Mouse (Mus musculus) ES-Bruce4 (cell line): ENCODE results near the gene Dis3l2. TPM values are rescaled to one million over a fixed set of nuclear protein-coding genes. Genes with fewer than 3 reads are reported as not detected.

Experiments used
- H3K27ac ChIP-seq: 2 replicates; pipeline ENCODE4 v1.5.1; 2012; ENCODE audit warnings: low read length, inconsistent platforms; ENCODE audit not compliant: insufficient read depth
- H3K27me3 ChIP-seq: 2 replicates; pipeline ENCODE4 v1.6.1; 2012; ENCODE audit warnings: mild to moderate bottlenecking, low read length, inconsistent platforms; ENCODE audit not compliant: control insufficient read depth, poor library complexity, insufficient read depth, severe bottlenecking
- H3K36me3 ChIP-seq: 2 replicates; pipeline ENCODE4 v1.6.1; 2012; ENCODE audit warnings: inconsistent platforms, mild to moderate bottlenecking, low read length, moderate library complexity; ENCODE audit not compliant: control insufficient read depth, poor library complexity, insufficient read depth, severe bottlenecking
- H3K4me1 ChIP-seq: one replicate; pipeline ENCODE4 v1.8.1; 2011; ENCODE audit warnings: low read length; ENCODE audit not compliant: control insufficient read depth, insufficient read depth
- H3K4me3 ChIP-seq: 2 replicates; pipeline ENCODE4 v1.5.1; 2011; ENCODE audit warnings: low read depth, mild to moderate bottlenecking, low read length
- H3K9ac ChIP-seq: 2 replicates; pipeline ENCODE4 v1.6.1; 2012; ENCODE audit warnings: low read depth, mild to moderate bottlenecking, inconsistent platforms; ENCODE audit not compliant: poor library complexity, severe bottlenecking
- H3K9me3 ChIP-seq: replicated peaks from 2 replicates; pipeline ENCODE4 v1.6.1; 2012; ENCODE audit warnings: mild to moderate bottlenecking, low read length, inconsistent platforms; ENCODE audit not compliant: control insufficient read depth, poor library complexity, insufficient read depth, severe bottlenecking
- CTCF ChIP-seq: IDR thresholded peaks from one replicate; pipeline ENCODE4 v1.8.1; 2011; ENCODE audit warnings: low read depth, low read length
- EP300 ChIP-seq: IDR thresholded peaks from 2 replicates; pipeline ENCODE4 v1.6.1; 2011; ENCODE audit warnings: low read depth, low read length; ENCODE audit not compliant: insufficient read depth
- POLR2A ChIP-seq: IDR thresholded peaks from one replicate; pipeline ENCODE4 v1.8.1; 2011; ENCODE audit warnings: low read length; ENCODE audit not compliant: insufficient read depth
- polyA plus RNA-seq: library from polyadenylated mRNA; stranded (reverse); fragments of >200 nt; gene quantifications from 2 replicates; pipeline ENCODE4 v1.2.4, GENCODE M21; 2011; ENCODE audit warnings: low read depth; ENCODE audit not compliant: missing spikeins, insufficient read depth, insufficient read length

Dis3l2 gene
- polyA plus RNA-seq, 1 experiment: 19.6 TPM

DNA sequence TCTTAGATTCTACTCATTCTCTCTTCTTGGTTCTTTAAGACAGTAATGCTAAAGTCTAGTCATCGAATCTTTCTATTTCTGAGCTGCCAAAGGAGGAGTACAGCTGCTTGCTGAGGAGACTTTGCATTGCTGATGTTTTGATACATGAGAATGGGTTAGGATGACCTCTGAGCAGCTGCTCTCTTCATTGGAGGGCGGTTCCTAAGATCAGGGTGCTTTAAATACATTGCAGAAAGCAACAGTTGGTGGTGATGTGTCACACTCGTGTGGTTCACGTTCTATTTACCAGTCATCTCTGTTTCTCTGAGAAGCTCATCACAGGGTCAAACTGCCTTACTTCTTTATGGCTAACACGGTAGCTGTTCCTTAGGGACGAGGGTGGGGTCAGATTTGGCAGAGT, 54.5 kb downstream of the Dis3l2 start:
- Histone ChIP-seq H3K9me3 (no peaks in the 10 kb centered on the region), H3K36me3 (no peaks in the 10 kb centered on the region), H3K9ac (no peak overlapping the region), H3K27ac (no peak overlapping the region), H3K4me1 (peaks cover 3% of the 10 kb centered on the region), H3K4me3 (no peak overlapping the region), H3K27me3 (no peaks in the 10 kb centered on the region)
- no peak for TF ChIP-seq POLR2A
- no peak for TF ChIP-seq EP300
- no peak for TF ChIP-seq CTCF

GRCm38 (mm10) chr1:86762161-86762560, 58.6 kb downstream of the Dis3l2 start:
- TF ChIP-seq POLR2A (no peak), CTCF (no peak), EP300 (no peak)

GRCm38 (mm10) chr1:86801241-86801640, 97.6 kb downstream of the Dis3l2 start:
- Histone ChIP-seq H3K27me3 (no peaks in the 10 kb centered on the region), H3K36me3 (no peaks in the 10 kb centered on the region), H3K4me3 (no peak overlapping the region), H3K27ac (no peak overlapping the region), H3K9ac (no peak overlapping the region), H3K4me1 (no peaks in the 10 kb centered on the region), H3K9me3 (no peaks in the 10 kb centered on the region)
- no peak for TF ChIP-seq POLR2A

More at GRCm38 (mm10) chr1:86762161-86762560, 58.6 kb downstream of the Dis3l2 start:
- H3K27ac ChIP-seq: no peak overlapping the region
- H3K4me1 ChIP-seq: peaks cover 3% of the 10 kb centered on the region
- H3K9me3 ChIP-seq: no peaks in the 10 kb centered on the region
- no peak overlapping the region for H3K9ac ChIP-seq
- H3K36me3 ChIP-seq: no peaks in the 10 kb centered on the region
- no peak overlapping the region for H3K4me3 ChIP-seq
- H3K27me3 ChIP-seq: no peaks in the 10 kb centered on the region

DNA sequence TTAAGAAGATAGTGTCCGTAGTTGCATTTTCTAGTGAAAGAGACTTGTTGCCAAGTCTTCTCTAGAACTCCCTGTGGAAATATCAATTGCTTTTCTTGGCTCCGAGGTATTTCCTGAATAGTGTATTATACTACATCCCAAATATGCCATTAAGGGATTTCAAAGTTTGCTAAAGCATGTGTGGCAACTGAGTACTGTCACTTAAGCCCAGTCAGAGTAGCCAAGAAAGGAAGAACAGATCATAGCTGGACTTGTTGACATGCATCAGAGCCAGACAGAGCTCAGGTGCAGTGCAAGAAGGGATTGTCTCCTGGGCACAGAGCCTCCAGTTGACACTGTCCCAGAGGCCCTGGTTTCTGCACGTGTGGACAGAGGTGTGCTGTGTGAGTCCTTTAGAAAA, 108.1 kb downstream of the Dis3l2 start:
- H3K4me1 ChIP-seq: no peaks in the 10 kb centered on the region
- no peak overlapping the region for H3K27ac ChIP-seq
- H3K27me3 ChIP-seq: no peaks in the 10 kb centered on the region
- no peak overlapping the region for H3K9ac ChIP-seq
- H3K9me3 ChIP-seq: no peaks in the 10 kb centered on the region
- no peaks in the 10 kb centered on the region for H3K36me3 ChIP-seq
- no peak for TF ChIP-seq POLR2A
- TF ChIP-seq CTCF: no peak
- TF ChIP-seq EP300: no peak
- H3K4me3 ChIP-seq: no peak overlapping the region

DNA sequence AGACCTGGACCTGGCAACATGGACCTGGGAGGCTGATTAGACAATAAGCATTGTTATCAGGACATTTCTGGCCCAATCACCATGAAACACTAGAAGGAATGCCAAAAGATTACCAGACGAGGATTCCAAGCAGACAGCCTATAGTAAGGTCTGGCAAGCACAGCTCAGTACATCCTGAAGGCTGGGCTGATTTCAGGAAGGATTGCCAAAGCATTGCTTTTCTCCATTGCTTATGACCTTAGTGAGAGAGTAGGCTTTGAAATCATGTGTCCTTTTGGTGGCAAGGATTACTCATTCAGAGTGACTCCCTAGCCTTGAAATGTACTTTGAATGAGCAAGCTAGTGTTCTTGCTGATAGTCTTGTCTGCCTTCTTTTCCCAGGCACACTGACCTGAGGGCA, 118.7 kb downstream of the Dis3l2 start:
- no peak overlapping the region for H3K9ac ChIP-seq
- no peak overlapping the region for H3K27ac ChIP-seq
- H3K36me3 ChIP-seq: no peaks in the 10 kb centered on the region
- no peaks in the 10 kb centered on the region for H3K27me3 ChIP-seq
- H3K4me1 ChIP-seq: no peaks in the 10 kb centered on the region
- no peaks in the 10 kb centered on the region for H3K9me3 ChIP-seq
- TF ChIP-seq CTCF: no peak
- no peak for TF ChIP-seq EP300
- no peak for TF ChIP-seq POLR2A
- H3K4me3 ChIP-seq: no peak overlapping the region

GRCm38 (mm10) chr1:86834351-86834987, 130.9 kb downstream of the Dis3l2 start:
- Histone ChIP-seq H3K36me3 (no peaks in the 10 kb centered on the region), H3K9me3 (no peaks in the 10 kb centered on the region), H3K9ac (no peak overlapping the region), H3K4me1 (no peaks in the 10 kb centered on the region), H3K4me3 (no peak overlapping the region), H3K27me3 (no peaks in the 10 kb centered on the region), H3K27ac (no peak overlapping the region)
- TF ChIP-seq EP300: no peak
- no peak for TF ChIP-seq CTCF
- no peak for TF ChIP-seq POLR2A
